Mouse (Mus musculus): ENCODE measurements around the gene Hfm1.

Gene Hfm1

GRCm38 (mm10) chr5:106925488-106926368, at the start of gene Hfm1:
Gene Hfm1 (minus strand): TSS chr5:106926321.
- peak; percentile 81 for DNase-seq (ENCODE audit: low spot score)

- DNase-seq (ENCODE audit: low spot score), result no peak
Observed at GRCm38 (mm10) chr5:106973883-106974282, 47.8 kb upstream of the Hfm1 start.

- DNase-seq (ENCODE audit: low spot score), result no peak
Observed at GRCm38 (mm10) chr5:106967578-106967977, 41.5 kb upstream of the Hfm1 start.

- DNase-seq (ENCODE audit: low spot score), result no peak
Observed at GRCm38 (mm10) chr5:106966443-106966842, 40.3 kb upstream of the Hfm1 start.

- DNase-seq (ENCODE audit: low spot score), result peak; percentile 49
Observed at GRCm38 (mm10) chr5:106964513-106965014, 38.4 kb upstream of the Hfm1 start.

- peak; percentile 96 for DNase-seq (ENCODE audit: low spot score)
Observed at GRCm38 (mm10) chr5:106963584-106964512, 37.7 kb upstream of the Hfm1 start, which contains the start of gene Cdc7. Gene Cdc7 (plus strand): TSS chr5:106964322.

GRCm38 (mm10) chr5:106960451-106960850, 34.3 kb upstream of the Hfm1 start:
- DNase-seq (ENCODE audit: low spot score), result no peak

- no peak for DNase-seq (ENCODE audit: low spot score)
Observed at GRCm38 (mm10) chr5:106959031-106959430, 32.9 kb upstream of the Hfm1 start.

GRCm38 (mm10) chr5:106956467-106956866, 30.3 kb upstream of the Hfm1 start:
- DNase-seq (ENCODE audit: low spot score), result peak; percentile 10

GRCm38 (mm10) chr5:106948683-106949082, 22.6 kb upstream of the Hfm1 start:
- DNase-seq (ENCODE audit: low spot score), result no peak

- no peak for DNase-seq (ENCODE audit: low spot score)
Observed at GRCm38 (mm10) chr5:106946342-106946741, 20.2 kb upstream of the Hfm1 start.

GRCm38 (mm10) chr5:106927996-106928395, 1.9 kb upstream of the Hfm1 start:
- no peak for DNase-seq (ENCODE audit: low spot score)

GRCm38 (mm10) chr5:106926369-106926686, 207 bp upstream of the Hfm1 start:
- peak; percentile 32 for DNase-seq (ENCODE audit: low spot score)

GRCm38 (mm10) chr5:106919315-106919714, 6.8 kb downstream of the Hfm1 start:
- DNase-seq (ENCODE audit: low spot score), result no peak

- DNase-seq (ENCODE audit: low spot score), result no peak
Observed at GRCm38 (mm10) chr5:106896879-106897278, 29.2 kb downstream of the Hfm1 start.

GRCm38 (mm10) chr5:106891773-106892172, 34.3 kb downstream of the Hfm1 start:
- no peak for DNase-seq (ENCODE audit: low spot score)

- no peak for DNase-seq (ENCODE audit: low spot score)
Observed at GRCm38 (mm10) chr5:106887303-106888071, 38.6 kb downstream of the Hfm1 start.

GRCm38 (mm10) chr5:106885517-106885916, 40.6 kb downstream of the Hfm1 start:
- no peak for DNase-seq (ENCODE audit: low spot score)

GRCm38 (mm10) chr5:106876438-106876837, 49.7 kb downstream of the Hfm1 start:
- DNase-seq (ENCODE audit: low spot score), result no peak

- DNase-seq (ENCODE audit: low spot score), result peak; percentile 78
Observed at GRCm38 (mm10) chr5:106860415-106860814, 65.7 kb downstream of the Hfm1 start.

GRCm38 (mm10) chr5:106853284-106853683, 72.8 kb downstream of the Hfm1 start:
- DNase-seq (ENCODE audit: low spot score), result no peak

- DNase-seq (ENCODE audit: low spot score), result no peak
Observed at GRCm38 (mm10) chr5:106847045-106847444, 79.1 kb downstream of the Hfm1 start.

All from embryo, embryonic 10 days (tissue).